Mouse (Mus musculus): ENCODE data around the gene Maml2. TPM values are rescaled to one million over a fixed set of nuclear protein-coding genes. Genes with fewer than 3 reads are reported as not detected.

Gene Maml2
- polyA plus RNA-seq, 1 experiment from 2014 or later, result 1.6 TPM

GRCm38 (mm10) chr9:13440911-13441310, 143.2 kb downstream of the Maml2 start:
- TF ChIP-seq EP300 (IDR thresholded peaks at IDR 0.05; ENCODE audit: low read depth) (no peak), CTCF (IDR thresholded peaks at IDR 0.05; ENCODE audit: low read depth) (no peak)
- whole genome bisulfite sequencing (ENCODE audit: insufficient replicate concordance), result 74% methylated on average over 6 of the region's 6 CpGs
- no peaks in the 10 kb centered on the region for H3K36me3 ChIP-seq (replicated peaks; ENCODE audit: insufficient read depth, low read length)

GRCm38 (mm10) chr9:13442012-13442735, 144.4 kb downstream of the Maml2 start:
- no peak for ATAC-seq
- TF ChIP-seq EP300 (IDR thresholded peaks at IDR 0.05; ENCODE audit: low read depth) (no peak), CTCF (IDR thresholded peaks at IDR 0.05; ENCODE audit: low read depth) (no peak)
- H3K4me2 ChIP-seq (ENCODE audit: low read depth, low read length), result peak overlapping the region; percentile 3; the same call in 1 of the 2 replicates

More at GRCm38 (mm10) chr9:13440911-13441310, 143.2 kb downstream of the Maml2 start:
- no peak for ATAC-seq
- no peaks in the 10 kb centered on the region for H3K4me1 ChIP-seq (ENCODE audit: insufficient read depth)
- H3K4me3 ChIP-seq (ENCODE audit: low read depth, low read length), result no peak overlapping the region
- H3K4me2 ChIP-seq (ENCODE audit: low read depth, low read length), result no peak overlapping the region
- no peak overlapping the region for H3K27ac ChIP-seq (ENCODE audit: low read depth)
- H3K9me3 ChIP-seq (ENCODE audit: low read length), result no peaks in the 10 kb centered on the region
- no peak overlapping the region for H3K9ac ChIP-seq (replicated peaks)
- no peaks in the 10 kb centered on the region for H3K27me3 ChIP-seq (ENCODE audit: insufficient read depth, low read length)
- DNase-seq, result no peak

GRCm38 (mm10) chr9:13443484-13444211, 145.9 kb downstream of the Maml2 start:
- TF ChIP-seq CTCF (IDR thresholded peaks at IDR 0.05; ENCODE audit: low read depth), result no peak
- no peak for TF ChIP-seq EP300 (IDR thresholded peaks at IDR 0.05; ENCODE audit: low read depth)
- H3K4me2 ChIP-seq (ENCODE audit: low read depth, low read length), result no peak overlapping the region
- H3K9me3 ChIP-seq (ENCODE audit: low read length), result no peaks in the 10 kb centered on the region
- ATAC-seq (peak; percentile 27; the same call in 1 of the 2 replicates), DNase-seq (no peak)
- no peaks in the 10 kb centered on the region for H3K4me1 ChIP-seq (ENCODE audit: insufficient read depth)
- no peak overlapping the region for H3K9ac ChIP-seq (replicated peaks)
- no peaks in the 10 kb centered on the region for H3K36me3 ChIP-seq (replicated peaks; ENCODE audit: insufficient read depth, low read length)
- no peak overlapping the region for H3K4me3 ChIP-seq (ENCODE audit: low read depth, low read length)
- 53% methylated on average over 1 of the region's 1 CpGs for WGBS (ENCODE audit: insufficient replicate concordance)
- H3K27me3 ChIP-seq (ENCODE audit: insufficient read depth, low read length), result no peaks in the 10 kb centered on the region
- no peak overlapping the region for H3K27ac ChIP-seq (ENCODE audit: low read depth)

More at GRCm38 (mm10) chr9:13442012-13442735, 144.4 kb downstream of the Maml2 start:
- H3K27ac ChIP-seq (ENCODE audit: low read depth), result no peak overlapping the region
- H3K9ac ChIP-seq (replicated peaks), result no peak overlapping the region
- H3K4me1 ChIP-seq (ENCODE audit: insufficient read depth), result no peaks in the 10 kb centered on the region
- no peak overlapping the region for H3K4me3 ChIP-seq (ENCODE audit: low read depth, low read length)
- no peak for DNase-seq
- no peaks in the 10 kb centered on the region for H3K27me3 ChIP-seq (ENCODE audit: insufficient read depth, low read length)
- no peaks in the 10 kb centered on the region for H3K36me3 ChIP-seq (replicated peaks; ENCODE audit: insufficient read depth, low read length)
- 40% methylated on average over 13 of the region's 13 CpGs for WGBS (ENCODE audit: insufficient replicate concordance)
- H3K9me3 ChIP-seq (ENCODE audit: low read length), result no peaks in the 10 kb centered on the region

GRCm38 (mm10) chr9:13446236-13446635, 148.5 kb downstream of the Maml2 start:
- H3K4me2 ChIP-seq (ENCODE audit: low read depth, low read length), result no peak overlapping the region
- no peak for TF ChIP-seq CTCF (IDR thresholded peaks at IDR 0.05; ENCODE audit: low read depth)
- no peak for TF ChIP-seq EP300 (IDR thresholded peaks at IDR 0.05; ENCODE audit: low read depth)
- no peaks in the 10 kb centered on the region for H3K36me3 ChIP-seq (replicated peaks; ENCODE audit: insufficient read depth, low read length)
- no peak overlapping the region for H3K9ac ChIP-seq (replicated peaks)
- DNase-seq, result no peak
- no peaks in the 10 kb centered on the region for H3K4me1 ChIP-seq (ENCODE audit: insufficient read depth)
- no peak for ATAC-seq
- H3K27me3 ChIP-seq (ENCODE audit: insufficient read depth, low read length), result no peaks in the 10 kb centered on the region
- H3K4me3 ChIP-seq (ENCODE audit: low read depth, low read length), result no peak overlapping the region
- 58% methylated on average over 1 of the region's 1 CpGs for WGBS (ENCODE audit: insufficient replicate concordance)
- no peak overlapping the region for H3K27ac ChIP-seq (ENCODE audit: low read depth)
- H3K9me3 ChIP-seq (ENCODE audit: low read length), result no peaks in the 10 kb centered on the region

- no peak within 1 kb of the TSS for H3K4me2 ChIP-seq (ENCODE audit: low read depth, low read length)
- DNase-seq, result no peak
- H3K36me3 ChIP-seq (replicated peaks; ENCODE audit: insufficient read depth, low read length), result no peaks in the 10 kb centered on the region
- H3K4me1 ChIP-seq (ENCODE audit: insufficient read depth), result no peaks in the 10 kb centered on the region
- no peaks in the 10 kb centered on the region for H3K27me3 ChIP-seq (ENCODE audit: insufficient read depth, low read length)
- no peak within 1 kb of the TSS for H3K9ac ChIP-seq (replicated peaks)
- no peak for ATAC-seq
- 42% methylated on average over 4 of the region's 4 CpGs for WGBS (ENCODE audit: insufficient replicate concordance)
- no peaks in the 10 kb centered on the region for H3K9me3 ChIP-seq (ENCODE audit: low read length)
- no peak within 1 kb of the TSS for H3K27ac ChIP-seq (ENCODE audit: low read depth)
- TF ChIP-seq EP300 (IDR thresholded peaks at IDR 0.05; ENCODE audit: low read depth), result no peak
- no peak for TF ChIP-seq CTCF (IDR thresholded peaks at IDR 0.05; ENCODE audit: low read depth)
- H3K4me3 ChIP-seq (ENCODE audit: low read depth, low read length), result no peak within 1 kb of the TSS
Observed at GRCm38 (mm10) chr9:13446703-13447285, 149.0 kb downstream of the Maml2 start, which contains the start of gene Gm17571. Gene Gm17571, minus strand, starts transcription at chr9:13446753.

- Histone ChIP-seq H3K9me3 (ENCODE audit: low read length) (no peaks in the 10 kb centered on the region), H3K27me3 (ENCODE audit: insufficient read depth, low read length) (no peaks in the 10 kb centered on the region), H3K4me2 (ENCODE audit: low read depth, low read length) (no peak overlapping the region), H3K36me3 (replicated peaks; ENCODE audit: insufficient read depth, low read length) (no peaks in the 10 kb centered on the region), H3K4me3 (ENCODE audit: low read depth, low read length) (no peak overlapping the region), H3K9ac (replicated peaks) (no peak overlapping the region), H3K4me1 (ENCODE audit: insufficient read depth) (no peaks in the 10 kb centered on the region), H3K27ac (ENCODE audit: low read depth) (no peak overlapping the region)
- 91% methylated on average over 3 of the region's 3 CpGs for WGBS (ENCODE audit: insufficient replicate concordance)
- DNase-seq (no peak), ATAC-seq (no peak)
- TF ChIP-seq EP300 (IDR thresholded peaks at IDR 0.05; ENCODE audit: low read depth) (no peak), CTCF (IDR thresholded peaks at IDR 0.05; ENCODE audit: low read depth) (no peak)
Observed at GRCm38 (mm10) chr9:13448716-13449115, 151.0 kb downstream of the Maml2 start.
